Mouse (Mus musculus): ENCODE measurements around the gene Ccdc14. TPM values are rescaled to one million over a fixed set of nuclear protein-coding genes. Genes with fewer than 3 reads are reported as not detected.
"Not testable (repeated sequence)": the region's sequence is repeated elsewhere in the genome, so short reads cannot be mapped to it uniquely, and the experiment has no call there.

The Ccdc14 gene
- polyA plus RNA-seq, 1 experiment from 2014 or later: 7.0 TPM

- H3K4me2 ChIP-seq (replicated peaks); H3K9me3 ChIP-seq; H3K27me3 ChIP-seq; H3K9ac ChIP-seq; H3K4me3 ChIP-seq; H3K4me1 ChIP-seq; ATAC-seq (ENCODE audit: low FRiP score, low read depth); H3K27ac ChIP-seq: not testable (repeated sequence)
- H3K36me3 ChIP-seq: peaks cover 20% of the 10 kb centered on the region
Observed at GRCm38 (mm10) chr16:34728610-34729009, 38.2 kb downstream of the Ccdc14 start.

GRCm38 (mm10) chr16:34729371-34729770 is 39.0 kb downstream of the Ccdc14 start:
- H3K4me3 ChIP-seq: no peak overlapping the region
- no peak overlapping the region for H3K4me2 ChIP-seq (replicated peaks)
- no peak for ATAC-seq (ENCODE audit: low FRiP score, low read depth)
- peaks cover 18% of the 10 kb centered on the region for H3K36me3 ChIP-seq
- no peaks in the 10 kb centered on the region for H3K4me1 ChIP-seq
- no peak overlapping the region for H3K9ac ChIP-seq
- peaks cover 10% of the 10 kb centered on the region for H3K9me3 ChIP-seq
- H3K27ac ChIP-seq: no peak overlapping the region
- 88% methylated on average over 1 of the region's 1 CpGs for WGBS
- no peaks in the 10 kb centered on the region for H3K27me3 ChIP-seq

- Histone ChIP-seq H3K36me3 (no peaks in the 10 kb centered on the region), H3K9ac (no peak overlapping the region), H3K27me3 (peaks cover 6% of the 10 kb centered on the region; the same call in 1 of the 2 replicates), H3K4me2 (replicated peaks) (no peak overlapping the region), H3K4me3 (no peak overlapping the region), H3K9me3 (no peaks in the 10 kb centered on the region), H3K27ac (no peak overlapping the region), H3K4me1 (no peaks in the 10 kb centered on the region)
- WGBS: 85% methylated on average over 4 of the region's 4 CpGs
- ATAC-seq (ENCODE audit: low FRiP score, low read depth): no peak
Observed at GRCm38 (mm10) chr16:34738656-34739233, 48.3 kb downstream of the Ccdc14 start.

- peaks cover 32% of the 10 kb centered on the region for H3K27me3 ChIP-seq
- WGBS: 47% methylated on average over 2 of the region's 2 CpGs
- H3K9ac ChIP-seq: no peak overlapping the region
- H3K9me3 ChIP-seq: no peaks in the 10 kb centered on the region
- H3K4me2 ChIP-seq (replicated peaks): no peak overlapping the region
- no peak overlapping the region for H3K4me3 ChIP-seq
- ATAC-seq (ENCODE audit: low FRiP score, low read depth): no peak
- H3K36me3 ChIP-seq: no peaks in the 10 kb centered on the region
- peaks cover 12% of the 10 kb centered on the region for H3K4me1 ChIP-seq
- no peak overlapping the region for H3K27ac ChIP-seq
Observed at GRCm38 (mm10) chr16:34742930-34743329, 52.5 kb downstream of the Ccdc14 start.

GRCm38 (mm10) chr16:34745065-34745585 is 54.7 kb downstream of the Ccdc14 start, which contains the start of gene Mylk:
Gene Mylk (plus strand): TSS chr16:34745210.
- peak within 1 kb of the TSS; percentile 70 for H3K9ac ChIP-seq
- peak within 1 kb of the TSS; percentile 89 for H3K4me2 ChIP-seq (replicated peaks)
- peak; percentile 92 for ATAC-seq (ENCODE audit: low FRiP score, low read depth)
- H3K27me3 ChIP-seq: peaks cover 35% of the 10 kb centered on the region
- WGBS: under 1% methylated on average over 48 of the region's 48 CpGs
- H3K27ac ChIP-seq: no peak within 1 kb of the TSS
- H3K36me3 ChIP-seq: no peaks in the 10 kb centered on the region
- H3K4me1 ChIP-seq: peaks cover 29% of the 10 kb centered on the region
- H3K4me3 ChIP-seq: peak within 1 kb of the TSS; percentile 52
- H3K9me3 ChIP-seq: no peaks in the 10 kb centered on the region

GRCm38 (mm10) chr16:34748081-34748720 is 57.8 kb downstream of the Ccdc14 start:
- no peaks in the 10 kb centered on the region for H3K9me3 ChIP-seq
- 32% methylated on average over 11 of the region's 11 CpGs for WGBS
- no peak overlapping the region for H3K4me2 ChIP-seq (replicated peaks)
- no peak overlapping the region for H3K9ac ChIP-seq
- H3K27ac ChIP-seq: no peak overlapping the region
- H3K4me1 ChIP-seq: peaks cover 31% of the 10 kb centered on the region
- no peak overlapping the region for H3K4me3 ChIP-seq
- peaks cover 34% of the 10 kb centered on the region for H3K27me3 ChIP-seq
- no peaks in the 10 kb centered on the region for H3K36me3 ChIP-seq
- ATAC-seq (ENCODE audit: low FRiP score, low read depth): no peak

GRCm38 (mm10) chr16:34749536-34749935 is 59.1 kb downstream of the Ccdc14 start:
- no peaks in the 10 kb centered on the region for H3K36me3 ChIP-seq
- no peak overlapping the region for H3K27ac ChIP-seq
- H3K4me3 ChIP-seq: no peak overlapping the region
- H3K27me3 ChIP-seq: peaks cover 21% of the 10 kb centered on the region
- H3K9me3 ChIP-seq: no peaks in the 10 kb centered on the region
- no peak for ATAC-seq (ENCODE audit: low FRiP score, low read depth)
- no peak overlapping the region for H3K9ac ChIP-seq
- 55% methylated on average over 4 of the region's 4 CpGs for WGBS
- H3K4me2 ChIP-seq (replicated peaks): no peak overlapping the region
- peaks cover 31% of the 10 kb centered on the region for H3K4me1 ChIP-seq

- no peaks in the 10 kb centered on the region for H3K9me3 ChIP-seq
- no peak overlapping the region for H3K9ac ChIP-seq
- no peak for ATAC-seq (ENCODE audit: low FRiP score, low read depth)
- H3K4me2 ChIP-seq (replicated peaks): no peak overlapping the region
- H3K27me3 ChIP-seq: peaks cover 7% of the 10 kb centered on the region; the same call in 1 of the 2 replicates
- H3K4me3 ChIP-seq: no peak overlapping the region
- no peaks in the 10 kb centered on the region for H3K36me3 ChIP-seq
- no peak overlapping the region for H3K27ac ChIP-seq
- peaks cover 22% of the 10 kb centered on the region for H3K4me1 ChIP-seq
- WGBS: 76% methylated on average over 3 of the region's 3 CpGs
Observed at GRCm38 (mm10) chr16:34752026-34752425, 61.6 kb downstream of the Ccdc14 start.

GRCm38 (mm10) chr16:34752977-34753376 is 62.6 kb downstream of the Ccdc14 start:
- peaks cover 23% of the 10 kb centered on the region for H3K4me1 ChIP-seq
- 78% methylated on average over 3 of the region's 3 CpGs for WGBS
- H3K36me3 ChIP-seq: no peaks in the 10 kb centered on the region
- no peak overlapping the region for H3K4me3 ChIP-seq
- no peak overlapping the region for H3K9ac ChIP-seq
- H3K4me2 ChIP-seq (replicated peaks): no peak overlapping the region
- H3K27ac ChIP-seq: no peak overlapping the region
- ATAC-seq (ENCODE audit: low FRiP score, low read depth): no peak
- no peaks in the 10 kb centered on the region for H3K9me3 ChIP-seq
- H3K27me3 ChIP-seq: 0 out of 2 replicates have a peak, but pooled peaks cover 2% of the 10 kb centered on the region

- 79% methylated on average over 7 of the region's 7 CpGs for WGBS
- no peak for ATAC-seq (ENCODE audit: low FRiP score, low read depth)
- Histone ChIP-seq H3K9ac (no peak overlapping the region), H3K27ac (no peak overlapping the region), H3K4me1 (0 out of 2 replicates have a peak, but pooled peaks cover 4% of the 10 kb centered on the region), H3K4me2 (replicated peaks) (no peak overlapping the region), H3K9me3 (no peaks in the 10 kb centered on the region), H3K36me3 (no peaks in the 10 kb centered on the region), H3K27me3 (no peaks in the 10 kb centered on the region), H3K4me3 (no peak overlapping the region)
Observed at GRCm38 (mm10) chr16:34756991-34757390, 66.6 kb downstream of the Ccdc14 start.

- Histone ChIP-seq H3K9me3 (no peaks in the 10 kb centered on the region), H3K27me3 (no peaks in the 10 kb centered on the region), H3K36me3 (no peaks in the 10 kb centered on the region), H3K4me2 (replicated peaks) (no peak overlapping the region), H3K27ac (no peak overlapping the region), H3K4me3 (no peak overlapping the region), H3K9ac (no peak overlapping the region), H3K4me1 (0 out of 2 replicates have a peak, but pooled peaks cover 4% of the 10 kb centered on the region)
- 61% methylated on average over 5 of the region's 5 CpGs for WGBS
- no peak for ATAC-seq (ENCODE audit: low FRiP score, low read depth)
Observed at GRCm38 (mm10) chr16:34758205-34758604, 67.8 kb downstream of the Ccdc14 start.

- H3K27ac ChIP-seq: no peak overlapping the region
- no peak for ATAC-seq (ENCODE audit: low FRiP score, low read depth)
- H3K4me3 ChIP-seq: no peak overlapping the region
- H3K4me1 ChIP-seq: no peaks in the 10 kb centered on the region
- H3K27me3 ChIP-seq: no peaks in the 10 kb centered on the region
- WGBS: 85% methylated on average over 9 of the region's 9 CpGs
- H3K9ac ChIP-seq: no peak overlapping the region
- H3K36me3 ChIP-seq: no peaks in the 10 kb centered on the region
- H3K4me2 ChIP-seq (replicated peaks): no peak overlapping the region
- no peaks in the 10 kb centered on the region for H3K9me3 ChIP-seq
Observed at GRCm38 (mm10) chr16:34763959-34764591, 73.7 kb downstream of the Ccdc14 start.

All from limb, embryonic 13.5 days (tissue).